Mouse (Mus musculus) MEL (cell line): ENCODE measurements around the gene Soga1. TPM values are rescaled to one million over a fixed set of nuclear protein-coding genes. Genes with fewer than 3 reads are reported as not detected.
A peak's percentile ranks its signal among the peaks of the same experiment; 100 is the strongest.

Experiments
- DNase-seq: peaks from one replicate; pipeline ENCODE4 v3.0.0; 2011; ENCODE audit warnings: low read depth, low spot score
- H3K27ac ChIP-seq: 2 replicates; pipeline ENCODE4 v1.5.1; 2012; ENCODE audit warnings: low read depth, mild to moderate bottlenecking, control low read depth, low read length, moderate library complexity; ENCODE audit not compliant: control insufficient read depth
- H3K27me3 ChIP-seq, 2 experiments: fragments of 150-350 bp in 1 of 2; sonication (generic) in 1 of 2; 2 replicates each; pipeline ENCODE4 v1.6.1; 2012; ENCODE audit warnings: low read length in 2 of 2, mild to moderate bottlenecking in 2 of 2, improper control_type of control experiment in 1 of 2, moderate library complexity in 1 of 2; ENCODE audit not compliant: insufficient read depth in 2 of 2, control insufficient read depth in 1 of 2
- H3K36me3 ChIP-seq, 2 experiments: 2 replicates each; pipeline ENCODE4 v1.6.1; 2012 to 2014; ENCODE audit warnings: low read length in 2 of 2, improper control_type of control experiment in 1 of 2, inconsistent platforms in 1 of 2, mild to moderate bottlenecking in 1 of 2; ENCODE audit not compliant: insufficient read depth in 2 of 2, control insufficient read depth in 1 of 2
- H3K4me1 ChIP-seq, 2 experiments: fragments of 150-350 bp in 1 of 2; sonication (generic) in 1 of 2; 2 replicates each; pipeline ENCODE4 v1.6.1; 2012; ENCODE audit warnings: low read length in 2 of 2, improper control_type of control experiment in 1 of 2, mild to moderate bottlenecking in 1 of 2; ENCODE audit not compliant: insufficient read depth in 2 of 2, control insufficient read depth in 1 of 2
- H3K4me3 ChIP-seq, 2 experiments: fragments of 150-350 bp in 1 of 2; sonication (generic) in 1 of 2; 2 replicates each; pipeline ENCODE4 v1.5.1; 2012; ENCODE audit warnings: low read depth in 2 of 2, low read length in 2 of 2, mild to moderate bottlenecking in 2 of 2, moderate library complexity in 2 of 2, control low read depth in 1 of 2, improper control_type of control experiment in 1 of 2; ENCODE audit not compliant: control insufficient read depth in 1 of 2, insufficient read depth in 1 of 2
- H3K79me2 ChIP-seq: 2 replicates; pipeline ENCODE4 v1.6.1; 2012; ENCODE audit warnings: mild to moderate bottlenecking, low read length, moderate library complexity; ENCODE audit not compliant: control insufficient read depth, poor library complexity, insufficient read depth
- H3K9ac ChIP-seq: 2 replicates; pipeline ENCODE4 v1.6.1; 2012; ENCODE audit warnings: low read depth, mild to moderate bottlenecking, control low read depth, low read length, moderate library complexity; ENCODE audit not compliant: control insufficient read depth, poor library complexity, severe bottlenecking
- H3K9me3 ChIP-seq: fragments of 150-350 bp; sonication (generic); replicated peaks from 2 replicates; pipeline ENCODE4 v1.6.1; 2012; ENCODE audit warnings: mild to moderate bottlenecking, low read length, improper control_type of control experiment, moderate library complexity; ENCODE audit not compliant: insufficient read depth
- BHLHE40 ChIP-seq: IDR thresholded peaks from 2 replicates; pipeline ENCODE4 v1.6.1; 2012; ENCODE audit warnings: low read depth, mild to moderate bottlenecking, inconsistent platforms, low read length, improper control_type of control experiment, borderline replicate concordance
- CHD2 ChIP-seq: IDR thresholded peaks from 2 replicates; pipeline ENCODE4 v1.6.1; 2011; ENCODE audit warnings: low read length, improper control_type of control experiment
- CTCF ChIP-seq, 3 experiments: IDR thresholded peaks in 2 of 3; conservative IDR thresholded peaks in 1 of 3; 2 replicates each; pipeline ENCODE4 v1.5.1; 2011 to 2012; ENCODE audit warnings: low read length in 3 of 3, low read depth in 2 of 3, mild to moderate bottlenecking in 2 of 3, improper control_type of control experiment in 1 of 3, inconsistent platforms in 1 of 3, mixed read lengths in 1 of 3, moderate library complexity in 1 of 3; ENCODE audit not compliant: control insufficient read depth in 1 of 3, insufficient read depth in 1 of 3, poor library complexity in 1 of 3, severe bottlenecking in 1 of 3
- ELF1 ChIP-seq: IDR thresholded peaks from 2 replicates; pipeline ENCODE4 v1.6.1; 2014; ENCODE audit warnings: low read depth, mild to moderate bottlenecking, inconsistent platforms, low read length, improper control_type of control experiment, moderate library complexity
- ETS1 ChIP-seq: IDR thresholded peaks from 2 replicates; pipeline ENCODE4 v1.6.1; 2012; ENCODE audit warnings: low read depth, mild to moderate bottlenecking, inconsistent platforms, low read length, improper control_type of control experiment, moderate library complexity
- GABPA ChIP-seq: IDR thresholded peaks from 2 replicates; pipeline ENCODE4 v1.6.1; 2012; ENCODE audit warnings: low read depth, mild to moderate bottlenecking, inconsistent platforms, low read length, improper control_type of control experiment, moderate library complexity
- HCFC1 ChIP-seq: IDR thresholded peaks from 2 replicates; pipeline ENCODE4 v1.6.1; 2012; ENCODE audit warnings: low read depth, mild to moderate bottlenecking, inconsistent platforms, low read length, improper control_type of control experiment, moderate library complexity
- JUND ChIP-seq: IDR thresholded peaks from 2 replicates; pipeline ENCODE4 v1.6.1; 2011; ENCODE audit warnings: low read depth, mild to moderate bottlenecking, improper control_type of control experiment, low read length
- KAT2A ChIP-seq: conservative IDR thresholded peaks from 2 replicates; pipeline ENCODE4 v1.6.1; 2012; ENCODE audit warnings: low read depth, low read length, improper control_type of control experiment, inconsistent platforms
- MAFK ChIP-seq: IDR thresholded peaks from 2 replicates; pipeline ENCODE4 v1.6.1; 2011; ENCODE audit warnings: low read depth, mild to moderate bottlenecking, low read length, improper control_type of control experiment, borderline replicate concordance
- MAX ChIP-seq: IDR thresholded peaks from 2 replicates; pipeline ENCODE4 v1.6.1; 2011; ENCODE audit warnings: low read length, improper control_type of control experiment
- MAZ ChIP-seq: IDR thresholded peaks from 2 replicates; pipeline ENCODE4 v1.6.1; 2012; ENCODE audit warnings: low read depth, mild to moderate bottlenecking, inconsistent platforms, low read length, improper control_type of control experiment
- MYB ChIP-seq: IDR thresholded peaks from 2 replicates; pipeline ENCODE4 v1.6.1; 2011; ENCODE audit warnings: mild to moderate bottlenecking, low read depth, low read length, improper control_type of control experiment
- MYC ChIP-seq: IDR thresholded peaks from 2 replicates; pipeline ENCODE4 v1.6.1; 2011; ENCODE audit warnings: low read depth, mild to moderate bottlenecking, low read length, improper control_type of control experiment, moderate library complexity
- POLR2AphosphoS2 ChIP-seq: IDR thresholded peaks from 2 replicates; pipeline ENCODE4 v1.6.1; 2011; ENCODE audit warnings: low read length, improper control_type of control experiment
- POLR2AphosphoS5 ChIP-seq: IDR thresholded peaks from 2 replicates; pipeline ENCODE4 v1.6.1; 2012; ENCODE audit warnings: low read depth, borderline replicate concordance, mild to moderate bottlenecking, inconsistent platforms, low read length, moderate library complexity, mixed read lengths
- RAD21 ChIP-seq: IDR thresholded peaks from 2 replicates; pipeline ENCODE4 v1.6.1; 2011; ENCODE audit warnings: mild to moderate bottlenecking, low read depth, low read length, improper control_type of control experiment
- RCOR1 ChIP-seq: IDR thresholded peaks from 2 replicates; pipeline ENCODE4 v1.6.1; 2012; ENCODE audit warnings: low read depth, mild to moderate bottlenecking, inconsistent platforms, low read length, improper control_type of control experiment
- SIN3A ChIP-seq: IDR thresholded peaks from 2 replicates; pipeline ENCODE4 v1.6.1; 2012; ENCODE audit warnings: low read length, improper control_type of control experiment, inconsistent platforms
- SMC3 ChIP-seq: IDR thresholded peaks from 2 replicates; pipeline ENCODE4 v1.6.1; 2011; ENCODE audit warnings: low read depth, low read length, improper control_type of control experiment
- UBTF ChIP-seq: IDR thresholded peaks from 2 replicates; pipeline ENCODE4 v1.6.1; 2012; ENCODE audit warnings: low read depth, mild to moderate bottlenecking, inconsistent platforms, low read length, improper control_type of control experiment, moderate library complexity, borderline replicate concordance; ENCODE audit not compliant: insufficient read depth
- USF1 ChIP-seq: IDR thresholded peaks from 2 replicates; pipeline ENCODE4 v1.6.1; 2014; ENCODE audit warnings: low read depth, mild to moderate bottlenecking, inconsistent platforms, low read length, improper control_type of control experiment, moderate library complexity
- USF2 ChIP-seq, 2 experiments: IDR thresholded peaks; 2 replicates each; pipeline ENCODE4 v1.6.1; 2011 to 2012; ENCODE audit warnings: improper control_type of control experiment in 2 of 2, low read length in 2 of 2, borderline replicate concordance in 1 of 2, inconsistent platforms in 1 of 2, low read depth in 1 of 2, mild to moderate bottlenecking in 1 of 2; ENCODE audit not compliant: insufficient read depth in 1 of 2
- ZC3H11A ChIP-seq: IDR thresholded peaks from 2 replicates; pipeline ENCODE4 v1.6.1; 2012; ENCODE audit warnings: low read depth, mild to moderate bottlenecking, inconsistent platforms, low read length, improper control_type of control experiment
- ZMIZ1 ChIP-seq: IDR thresholded peaks from 2 replicates; pipeline ENCODE4 v1.6.1; 2012; ENCODE audit warnings: low read depth, mild to moderate bottlenecking, inconsistent platforms, low read length, improper control_type of control experiment, moderate library complexity
- polyA plus RNA-seq, 2 experiments: library from polyadenylated mRNA; stranded (reverse) in 1 of 2; unstranded in 1 of 2; fragments of >175 nt in 1 of 2; fragments of >200 nt in 1 of 2; gene quantifications; 2 replicates each; pipeline versions ENCODE4 v1.2.1 to v1.2.4; 2012; ENCODE audit warnings: low replicate concordance in 2 of 2, low read depth in 1 of 2; ENCODE audit not compliant: insufficient read length in 2 of 2, insufficient read depth in 1 of 2, missing spikeins in 1 of 2
- total RNA-seq: library from RNA; depleted of rRNA; stranded (reverse); fragments of 300-350 nt; gene quantifications from 2 replicates; pipeline ENCODE4 v1.2.3, GENCODE M21; 2012

The Soga1 gene
- total and polyA plus RNA-seq, 3 experiments = 0.50 to 2.0 TPM; not detected in 1

DNA sequence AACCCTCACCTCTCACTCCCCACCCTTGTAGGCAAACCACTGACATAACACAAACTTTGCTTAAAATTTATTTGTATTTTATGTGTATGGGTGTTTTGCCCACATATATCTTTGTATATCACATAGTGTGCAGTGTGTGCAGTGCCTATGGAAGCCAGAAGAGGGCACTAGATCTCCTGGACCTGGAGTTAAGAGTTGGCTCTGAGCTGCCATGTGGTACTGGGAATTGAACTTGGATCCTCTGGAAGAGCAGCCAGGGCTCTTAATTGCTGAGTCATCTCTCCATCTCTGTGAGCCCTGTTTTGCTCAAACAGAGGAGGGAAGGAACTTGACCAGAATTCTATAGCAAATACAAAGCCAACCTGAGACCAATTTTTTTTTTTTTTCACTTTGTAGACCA lies 35.1 kb downstream of the Soga1 start:
- TF ChIP-seq KAT2A (no peak), USF2 (IDR thresholded peaks at IDR 0.05; ENCODE audit: borderline replicate concordance in 1 of 2, insufficient read depth in 1 of 2, low read depth in 1 of 2, low read length in 2 of 2) (no peak), POLR2AphosphoS2 (no peak), GABPA (no peak), RCOR1 (no peak), UBTF (no peak), ETS1 (no peak), MYB (no peak), BHLHE40 (no peak), POLR2AphosphoS5 (no peak), RAD21 (0 out of 2 replicates have a peak, but pooled peaks have one; percentile 1), ZMIZ1 (no peak), MAFK (no peak), MAZ (no peak), HCFC1 (no peak), MYC (no peak), ZC3H11A (no peak), ELF1 (no peak), MAX (no peak), SMC3 (0 out of 2 replicates have a peak, but pooled peaks have one; percentile 11), JUND (no peak), CTCF (IDR thresholded peaks at IDR 0.05 in 2 of 3, conservative IDR thresholded peaks at IDR 0.05 in 1 of 3; ENCODE audit: control insufficient read depth in 1 of 3, insufficient read depth in 1 of 3, low read depth in 2 of 3, low read length in 3 of 3, poor library complexity in 1 of 3, severe bottlenecking in 1 of 3) (peak in 2 of 3 experiments; percentile 30 to 52; a peak in 3 of 6 replicates), CHD2 (no peak), USF1 (no peak), SIN3A (no peak)
- H3K4me1 ChIP-seq = peaks cover 0 to 3% of the 10 kb centered on the region in 2 experiments; a peak in 1 of 4 replicates
- no peaks in the 10 kb centered on the region for H3K79me2 ChIP-seq
- no peak for DNase-seq
- peaks cover 2 to 4% of the 10 kb centered on the region in 2 experiments; a peak in 2 of 4 replicates for H3K27me3 ChIP-seq
- H3K36me3 ChIP-seq = no peaks in the 10 kb centered on the region
- no peaks in the 10 kb centered on the region for H3K9me3 ChIP-seq
- no peak overlapping the region for H3K4me3 ChIP-seq
- H3K27ac ChIP-seq = no peak overlapping the region
- H3K9ac ChIP-seq = no peak overlapping the region
